Mouse (Mus musculus) liver, embryonic 15.5 days (tissue): ENCODE results near the gene Uqcr10. TPM values are rescaled to one million over a fixed set of nuclear protein-coding genes. Genes with fewer than 3 reads are reported as not detected.

Experiments used
- ATAC-seq: fragments of 200-750 bp; cut with Nextera tagmentation; 2 replicates; pipeline ENCODE4 v1.8.0; 2017; ENCODE audit warnings: moderate number of reproducible peaks, mild to moderate bottlenecking, moderate library complexity; ENCODE audit not compliant: insufficient read depth
- H3K27ac ChIP-seq: fragments of 300-500 bp; sonication (generic); replicated peaks from 2 replicates; pipeline ENCODE4 v1.5.1; 2015; ENCODE audit warnings: mild to moderate bottlenecking, inconsistent platforms
- H3K27me3 ChIP-seq: fragments of 300-500 bp; sonication (generic); 2 replicates; pipeline ENCODE4 v1.6.1; 2015; ENCODE audit warnings: mild to moderate bottlenecking, inconsistent platforms
- H3K36me3 ChIP-seq: fragments of 300-500 bp; sonication (generic); replicated peaks from 2 replicates; pipeline ENCODE4 v1.6.1; 2015; ENCODE audit warnings: moderate library complexity, mild to moderate bottlenecking, inconsistent platforms
- H3K4me1 ChIP-seq: fragments of 300-500 bp; sonication (generic); replicated peaks from 2 replicates; pipeline ENCODE4 v1.6.1; 2015; ENCODE audit warnings: inconsistent platforms
- H3K4me2 ChIP-seq: fragments of 300-500 bp; sonication (generic); 2 replicates; pipeline ENCODE4 v1.6.1; 2015; ENCODE audit warnings: moderate library complexity, mild to moderate bottlenecking, inconsistent platforms
- H3K4me3 ChIP-seq: fragments of 300-500 bp; sonication (generic); replicated peaks from 2 replicates; pipeline ENCODE4 v1.5.1; 2015; ENCODE audit warnings: mild to moderate bottlenecking, inconsistent platforms
- H3K9ac ChIP-seq: fragments of 300-500 bp; sonication (generic); 2 replicates; pipeline ENCODE4 v1.6.1; 2015; ENCODE audit warnings: moderate library complexity, mild to moderate bottlenecking, inconsistent platforms
- H3K9me3 ChIP-seq: fragments of 300-500 bp; sonication (generic); replicated peaks from 2 replicates; pipeline ENCODE4 v1.6.1; 2016; ENCODE audit warnings: inconsistent platforms
- WGBS: fragments of 180-500 bp; shearing (Covaris S2); methylation state at CpG from one replicate; pipeline ENCODE4 v1.1.7; 2015; ENCODE audit warnings: mixed read lengths; ENCODE audit not compliant: insufficient replicate concordance; 5-methylcytosine and 5-hydroxymethylcytosine counted together
- polyA plus RNA-seq: library from polyadenylated mRNA; unstranded; fragments of >200 nt; fragmentation: Nextera tagmentation; extraction: Ambion mirVana; gene quantifications from 2 replicates; pipeline ENCODE4 v1.2.1, GENCODE M21; 2015

Gene Uqcr10
- polyA plus RNA-seq, 1 experiment from 2014 or later, result 580 TPM

GRCm38 (mm10) chr11:4688632-4689380 lies 15.3 kb downstream of the Uqcr10 start:
- no peaks in the 10 kb centered on the region for H3K36me3 ChIP-seq
- H3K4me2 ChIP-seq, result no peak overlapping the region
- no peaks in the 10 kb centered on the region for H3K9me3 ChIP-seq
- no peak overlapping the region for H3K4me3 ChIP-seq
- WGBS, result 42% methylated on average over 11 of the region's 11 CpGs
- no peak overlapping the region for H3K27ac ChIP-seq
- no peaks in the 10 kb centered on the region; the same call in 1 of the 2 replicates for H3K27me3 ChIP-seq
- H3K9ac ChIP-seq, result no peak overlapping the region
- H3K4me1 ChIP-seq, result no peaks in the 10 kb centered on the region
- ATAC-seq, result no peak

DNA sequence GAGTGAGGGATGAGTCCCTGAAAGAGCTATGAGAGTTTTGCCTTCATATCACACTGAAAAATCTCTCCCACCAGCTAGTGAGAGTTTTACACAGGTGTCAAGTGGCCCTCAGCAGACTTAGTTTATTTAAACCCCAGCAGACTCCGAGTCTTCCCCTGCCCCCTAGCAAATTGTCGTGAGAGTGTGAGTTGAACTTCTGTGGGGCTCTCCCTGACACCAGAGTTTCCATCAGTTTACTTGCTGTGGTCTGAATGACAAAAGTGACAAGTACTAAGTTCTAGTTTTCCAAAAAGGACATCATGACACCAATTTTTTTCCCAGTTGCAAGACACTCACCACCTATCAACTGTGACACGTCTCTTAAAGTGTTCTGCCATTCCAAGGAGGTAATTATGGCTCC lies 16.3 kb downstream of the Uqcr10 start:
- Histone ChIP-seq H3K4me3 (no peak overlapping the region), H3K36me3 (peaks cover 8% of the 10 kb centered on the region), H3K27me3 (no peaks in the 10 kb centered on the region; the same call in 1 of the 2 replicates), H3K4me1 (no peaks in the 10 kb centered on the region), H3K9ac (no peak overlapping the region), H3K27ac (no peak overlapping the region), H3K9me3 (no peaks in the 10 kb centered on the region), H3K4me2 (no peak overlapping the region)
- 50% methylated on average over 3 of the region's 3 CpGs for WGBS
- ATAC-seq, result no peak

GRCm38 (mm10) chr11:4687027-4687426 lies 17.1 kb downstream of the Uqcr10 start:
- H3K36me3 ChIP-seq, result peaks cover 16% of the 10 kb centered on the region
- H3K27me3 ChIP-seq, result no peaks in the 10 kb centered on the region; the same call in 1 of the 2 replicates
- H3K9me3 ChIP-seq, result no peaks in the 10 kb centered on the region
- H3K4me2 ChIP-seq, result no peak overlapping the region
- 57% methylated on average over 3 of the region's 3 CpGs for WGBS
- H3K4me3 ChIP-seq, result no peak overlapping the region
- ATAC-seq, result no peak
- no peak overlapping the region for H3K9ac ChIP-seq
- H3K4me1 ChIP-seq, result no peaks in the 10 kb centered on the region
- no peak overlapping the region for H3K27ac ChIP-seq

DNA sequence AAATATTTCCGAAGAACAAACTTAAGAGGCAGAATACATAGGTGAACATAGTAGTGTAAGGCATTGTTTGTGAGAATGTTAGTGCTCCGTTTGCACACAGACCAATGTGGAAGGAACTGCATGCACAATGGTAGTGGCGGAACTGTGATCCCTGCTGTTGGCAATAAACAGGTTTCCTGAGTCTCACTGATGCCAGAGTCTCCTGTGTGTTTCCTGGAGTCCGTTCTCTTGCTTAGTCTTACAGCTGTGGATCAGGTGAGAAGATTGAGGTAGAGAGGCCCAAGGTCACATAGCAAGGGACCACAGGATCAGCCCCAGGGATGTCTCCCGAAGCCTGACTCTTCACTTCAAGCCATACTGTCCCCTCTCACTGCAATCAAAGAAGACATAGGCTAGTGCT lies 18.6 kb downstream of the Uqcr10 start:
- Histone ChIP-seq H3K4me3 (no peak overlapping the region), H3K27me3 (no peaks in the 10 kb centered on the region), H3K9me3 (no peaks in the 10 kb centered on the region), H3K27ac (no peak overlapping the region), H3K4me1 (no peaks in the 10 kb centered on the region), H3K36me3 (peaks cover 30% of the 10 kb centered on the region), H3K9ac (no peak overlapping the region), H3K4me2 (no peak overlapping the region)
- ATAC-seq, result no peak
- 70% methylated on average over 5 of the region's 5 CpGs for WGBS

DNA sequence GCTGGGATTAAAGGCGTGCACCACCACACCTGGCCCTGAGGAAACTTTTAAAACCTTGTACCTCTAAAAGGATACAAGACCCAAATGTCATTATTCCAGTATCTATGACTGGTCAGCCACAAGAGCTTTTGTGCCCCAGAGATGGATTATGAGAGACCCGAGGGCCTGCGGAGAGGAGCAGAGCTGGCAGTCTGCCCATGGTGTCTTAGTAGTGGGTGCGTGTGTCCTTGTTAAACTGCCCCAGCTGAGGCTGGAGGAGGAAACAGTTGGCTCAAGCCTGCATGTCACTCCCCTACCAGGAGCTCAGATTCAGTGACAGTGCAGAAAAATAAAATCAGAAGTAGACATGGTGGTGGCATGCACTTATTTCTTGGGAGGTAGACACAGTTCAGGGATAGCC lies 19.1 kb downstream of the Uqcr10 start:
- no peak overlapping the region for H3K4me2 ChIP-seq
- 70% methylated on average over 4 of the region's 4 CpGs for WGBS

DNA sequence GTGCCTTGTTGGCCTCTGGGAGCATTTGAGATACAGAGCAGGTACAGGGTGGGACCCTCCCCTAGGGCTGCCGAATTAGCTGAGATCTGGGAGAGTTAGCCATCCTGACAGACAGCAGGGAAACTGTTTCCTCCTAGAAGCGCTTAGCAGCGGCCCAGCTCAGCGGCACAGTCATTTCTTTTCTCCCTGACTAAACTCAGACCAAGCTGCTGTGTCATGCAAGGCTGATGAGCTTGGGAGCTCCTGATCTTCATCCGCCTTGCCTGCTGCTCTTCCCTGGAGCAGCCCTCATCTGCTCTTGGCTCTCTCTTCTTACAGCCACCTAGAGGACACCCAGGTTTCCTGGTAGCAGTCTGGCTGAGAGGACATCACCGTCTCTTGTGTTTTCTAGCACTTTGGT lies 20.0 kb downstream of the Uqcr10 start:
- no peaks in the 10 kb centered on the region for H3K9me3 ChIP-seq
- no peak overlapping the region for H3K27ac ChIP-seq
- no peaks in the 10 kb centered on the region for H3K27me3 ChIP-seq
- H3K9ac ChIP-seq, result no peak overlapping the region
- ATAC-seq, result no peak
- 70% methylated on average over 6 of the region's 6 CpGs for WGBS
- H3K36me3 ChIP-seq, result peaks cover 43% of the 10 kb centered on the region
- H3K4me1 ChIP-seq, result no peaks in the 10 kb centered on the region
- no peak overlapping the region for H3K4me3 ChIP-seq
- no peak overlapping the region for H3K4me2 ChIP-seq

More for the DNA sequence above, 19.1 kb downstream of the Uqcr10 start:
- no peak for ATAC-seq
- Histone ChIP-seq H3K36me3 (peaks cover 34% of the 10 kb centered on the region), H3K9ac (no peak overlapping the region), H3K27ac (no peak overlapping the region), H3K27me3 (no peaks in the 10 kb centered on the region), H3K4me1 (no peaks in the 10 kb centered on the region), H3K4me3 (no peak overlapping the region), H3K9me3 (no peaks in the 10 kb centered on the region)

GRCm38 (mm10) chr11:4683516-4683915 lies 20.6 kb downstream of the Uqcr10 start:
- H3K4me1 ChIP-seq, result no peaks in the 10 kb centered on the region
- no peak overlapping the region for H3K9ac ChIP-seq
- no peak for ATAC-seq
- H3K4me2 ChIP-seq, result no peak overlapping the region
- WGBS, result 57% methylated on average over 6 of the region's 6 CpGs
- H3K9me3 ChIP-seq, result no peaks in the 10 kb centered on the region
- no peak overlapping the region for H3K27ac ChIP-seq
- H3K36me3 ChIP-seq, result peaks cover 44% of the 10 kb centered on the region
- no peaks in the 10 kb centered on the region for H3K27me3 ChIP-seq
- H3K4me3 ChIP-seq, result no peak overlapping the region

DNA sequence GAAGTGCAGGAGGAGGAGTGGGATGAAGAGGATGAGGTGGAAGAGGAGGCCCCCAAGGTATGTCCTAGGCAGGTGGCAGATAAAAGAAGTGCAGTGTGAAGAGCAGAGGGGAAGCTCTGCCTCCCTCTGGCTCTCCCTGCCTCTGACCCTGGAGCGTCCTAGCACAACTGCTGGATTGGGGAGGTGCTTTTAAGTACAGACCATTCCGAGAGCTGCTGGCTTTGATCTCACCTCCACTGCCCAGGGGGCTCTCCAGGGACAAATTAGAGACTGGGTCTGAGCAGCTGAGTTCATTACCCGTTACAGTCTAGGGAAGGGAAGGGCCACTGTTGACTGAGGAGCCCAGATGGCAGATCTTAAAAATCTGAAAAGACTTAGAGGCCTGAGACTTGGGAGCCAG lies 24.0 kb downstream of the Uqcr10 start:
- 70% methylated on average over 3 of the region's 3 CpGs for WGBS
- Histone ChIP-seq H3K4me3 (no peak overlapping the region), H3K36me3 (peaks cover 57% of the 10 kb centered on the region)

GRCm38 (mm10) chr11:4679441-4679832 lies 24.7 kb downstream of the Uqcr10 start:
- 0 out of 2 replicates have a peak overlapping the region, but pooled peaks have one; percentile 3 for H3K27ac ChIP-seq
- no peak overlapping the region for H3K9ac ChIP-seq
- no peaks in the 10 kb centered on the region for H3K27me3 ChIP-seq
- peaks cover 64% of the 10 kb centered on the region for H3K36me3 ChIP-seq
- ATAC-seq, result no peak
- no peak overlapping the region for H3K4me3 ChIP-seq
- H3K4me1 ChIP-seq, result peaks cover 37% of the 10 kb centered on the region
- 87% methylated on average over 12 of the region's 12 CpGs for WGBS
- no peak overlapping the region for H3K4me2 ChIP-seq
- H3K9me3 ChIP-seq, result no peaks in the 10 kb centered on the region

More for the DNA sequence above, 24.0 kb downstream of the Uqcr10 start:
- Histone ChIP-seq H3K27me3 (no peaks in the 10 kb centered on the region), H3K9me3 (no peaks in the 10 kb centered on the region), H3K9ac (no peak overlapping the region), H3K4me1 (peaks cover 30% of the 10 kb centered on the region), H3K27ac (no peak overlapping the region), H3K4me2 (no peak overlapping the region)
- no peak for ATAC-seq

GRCm38 (mm10) chr11:4678700-4679440 lies 25.3 kb downstream of the Uqcr10 start:
- no peaks in the 10 kb centered on the region for H3K27me3 ChIP-seq
- WGBS, result 78% methylated on average over 13 of the region's 13 CpGs
- H3K36me3 ChIP-seq, result peaks cover 70% of the 10 kb centered on the region
- no peak overlapping the region for H3K9ac ChIP-seq
- no peak overlapping the region for H3K4me2 ChIP-seq
- peaks cover 42% of the 10 kb centered on the region for H3K4me1 ChIP-seq
- no peak overlapping the region for H3K4me3 ChIP-seq
- 0 out of 2 replicates have a peak overlapping the region, but pooled peaks have one; percentile 90 for H3K27ac ChIP-seq
- ATAC-seq, result no peak
- no peaks in the 10 kb centered on the region for H3K9me3 ChIP-seq

DNA sequence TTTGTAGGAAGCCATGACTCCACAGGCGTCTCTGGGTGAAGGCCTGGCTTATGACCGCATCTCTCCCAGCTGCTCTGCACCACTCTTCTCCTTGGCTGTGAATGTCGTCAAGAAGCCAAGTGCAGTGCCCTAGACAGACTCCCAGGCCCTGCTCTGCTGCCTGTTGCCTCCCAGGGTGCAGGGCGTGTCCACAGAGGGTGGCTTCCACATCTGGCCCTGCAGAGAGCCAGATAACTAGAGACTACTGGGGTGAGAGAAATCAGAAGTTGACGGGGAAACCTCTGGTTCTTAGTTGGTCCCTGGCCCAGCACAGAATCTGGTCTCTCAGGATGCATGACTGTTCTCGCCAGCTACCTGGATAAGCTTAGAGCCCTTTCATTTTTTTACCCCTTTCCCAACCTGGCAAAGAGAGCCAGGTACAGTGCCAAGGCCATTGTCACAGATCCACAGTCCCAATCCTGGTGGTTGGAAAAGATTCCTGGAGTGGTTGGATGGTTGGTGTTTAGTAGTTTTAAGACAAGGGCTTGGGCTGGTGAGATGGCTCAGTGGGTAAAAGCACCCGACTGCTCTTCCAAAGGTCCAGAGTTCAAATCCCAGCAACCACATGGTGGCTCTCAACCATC lies 26.8 kb downstream of the Uqcr10 start:
- peak; percentile 100 for ATAC-seq
- 25% methylated on average over 7 of the region's 7 CpGs for WGBS
- H3K4me1 ChIP-seq, result peaks cover 42% of the 10 kb centered on the region
- peak overlapping the region; percentile 47; the same call in 1 of the 2 replicates for H3K9ac ChIP-seq
- peak overlapping the region; percentile 58 for H3K4me2 ChIP-seq
- H3K27ac ChIP-seq, result peak overlapping the region; percentile 90
- no peak overlapping the region for H3K4me3 ChIP-seq
- no peaks in the 10 kb centered on the region for H3K9me3 ChIP-seq
- peaks cover 71% of the 10 kb centered on the region for H3K36me3 ChIP-seq
- no peaks in the 10 kb centered on the region for H3K27me3 ChIP-seq
